Mouse (Mus musculus): ENCODE results near the gene Iqgap2. TPM values are rescaled to one million over a fixed set of nuclear protein-coding genes. Genes with fewer than 3 reads are reported as not detected.

Gene Iqgap2
- total RNA-seq, 2 experiments from 2014 or later, result 16.9 to 41.5 TPM

DNA sequence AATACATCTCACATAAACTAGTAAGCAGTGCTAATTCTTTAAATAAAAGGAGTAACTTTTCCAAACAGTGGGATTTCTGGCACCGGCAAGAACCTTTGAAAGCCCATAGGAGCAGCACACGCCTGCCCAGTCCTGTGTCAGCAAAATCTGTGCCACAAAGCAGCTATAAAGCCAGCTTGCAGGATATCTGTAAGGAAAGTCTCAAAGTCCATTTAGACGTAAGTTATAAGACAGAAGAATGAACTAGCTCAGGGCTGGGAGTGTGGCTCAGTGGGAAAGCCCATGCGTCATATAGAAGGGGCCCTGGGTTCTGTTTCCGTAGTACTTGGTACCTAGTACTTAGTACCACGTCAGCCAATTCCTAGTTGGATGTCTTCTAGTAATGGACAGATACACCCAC lies 58.2 kb downstream of the Iqgap2 start:
- no peak for ATAC-seq (replicated peaks; ENCODE audit: low FRiP score, poor library complexity, severe bottlenecking)

DNA sequence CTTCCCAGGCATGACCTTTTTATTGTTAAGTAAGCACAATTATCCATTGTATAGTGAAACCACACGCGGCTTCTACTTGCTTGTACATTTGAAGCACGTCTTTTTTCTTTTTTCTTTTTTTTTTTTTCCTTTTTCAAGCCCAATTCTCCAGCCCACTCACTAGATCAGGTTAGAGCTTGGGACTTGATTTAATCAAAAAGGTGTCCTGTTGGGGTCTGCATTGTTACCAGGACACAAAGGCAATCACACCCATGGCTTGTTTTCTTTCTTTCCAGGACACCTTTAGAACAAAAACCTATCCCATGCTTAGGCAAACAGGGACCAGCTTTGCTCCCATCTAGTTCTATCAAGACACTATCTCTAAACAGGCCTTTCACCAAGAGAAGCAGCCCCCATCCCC lies 59.0 kb downstream of the Iqgap2 start:
- ATAC-seq (replicated peaks; ENCODE audit: low FRiP score, poor library complexity, severe bottlenecking), result no peak

DNA sequence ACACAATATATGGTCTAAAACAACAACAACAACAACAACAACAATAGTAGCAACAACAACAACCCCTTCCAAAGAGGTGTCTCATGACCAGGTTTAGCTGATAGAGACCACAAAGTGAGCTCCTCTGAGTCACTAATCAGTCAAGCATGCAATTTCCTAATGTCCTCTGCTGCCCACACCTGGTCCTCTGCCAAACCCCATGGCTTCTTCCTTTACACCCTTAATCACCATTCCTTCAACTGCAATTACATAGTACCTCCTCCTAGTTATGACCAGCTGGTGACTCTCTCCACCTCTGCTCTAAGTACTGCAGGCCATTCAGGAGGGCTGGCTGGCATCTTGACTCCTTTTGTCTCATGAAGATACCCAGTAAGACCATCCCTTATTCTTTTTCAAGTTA lies 60.0 kb downstream of the Iqgap2 start:
- no peak for ATAC-seq (replicated peaks; ENCODE audit: low FRiP score, poor library complexity, severe bottlenecking)

DNA sequence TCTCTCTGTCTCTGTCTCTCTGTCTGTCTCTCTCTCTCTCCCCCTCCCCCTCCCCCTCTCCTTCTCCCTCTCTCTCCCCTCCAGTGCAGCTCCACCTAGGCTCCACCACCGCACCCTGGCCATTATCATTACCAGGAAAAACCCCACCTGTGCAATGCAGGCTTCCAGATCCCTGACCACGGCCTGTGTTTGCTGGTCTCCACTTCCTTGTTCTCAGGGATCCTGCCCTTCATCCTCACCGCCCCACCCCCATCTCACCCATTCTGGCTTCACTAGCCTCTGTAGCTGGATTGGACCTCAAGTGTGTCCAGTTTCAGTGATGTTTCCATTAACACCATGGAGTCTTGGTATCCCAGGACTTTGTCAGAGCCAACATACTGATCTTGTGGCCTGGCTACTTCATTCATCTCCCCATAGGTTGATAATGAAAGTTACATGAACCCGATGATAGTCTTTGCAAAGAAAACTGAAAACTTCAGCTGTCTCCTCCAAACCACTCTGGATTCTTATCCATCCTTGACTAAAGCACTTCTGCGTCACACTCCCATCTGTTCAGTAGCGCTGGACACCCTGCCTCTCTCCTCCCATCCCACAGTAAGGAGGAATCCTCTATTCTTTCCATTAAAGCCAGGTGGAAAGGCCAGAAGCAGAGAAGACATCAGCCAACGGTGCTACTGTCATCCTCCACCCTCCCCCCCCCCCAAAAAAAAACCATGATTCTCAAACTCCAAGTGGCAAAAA lies 62.1 kb downstream of the Iqgap2 start:
- ATAC-seq (replicated peaks; ENCODE audit: low FRiP score, poor library complexity, severe bottlenecking), result no peak

DNA sequence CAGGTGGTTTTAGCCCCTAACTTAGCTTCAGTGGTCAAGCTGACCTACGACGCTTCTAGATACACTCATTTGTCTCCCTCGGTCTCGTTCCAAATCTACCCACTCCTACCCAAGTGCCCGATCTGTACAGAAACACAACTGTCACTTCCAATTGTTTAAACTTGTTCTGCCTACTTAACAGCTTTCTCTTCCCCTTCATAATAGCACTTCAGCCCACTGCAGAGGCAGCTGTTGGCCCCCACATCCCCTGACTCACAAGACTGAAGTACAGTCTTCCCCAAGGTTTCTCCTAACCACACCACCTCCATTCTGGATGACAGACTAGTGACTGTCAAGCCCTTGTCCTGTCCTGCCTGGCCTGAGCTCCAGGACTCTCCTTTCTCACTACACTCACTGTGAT lies 63.1 kb downstream of the Iqgap2 start:
- no peak for ATAC-seq (replicated peaks; ENCODE audit: low FRiP score, poor library complexity, severe bottlenecking)

DNA sequence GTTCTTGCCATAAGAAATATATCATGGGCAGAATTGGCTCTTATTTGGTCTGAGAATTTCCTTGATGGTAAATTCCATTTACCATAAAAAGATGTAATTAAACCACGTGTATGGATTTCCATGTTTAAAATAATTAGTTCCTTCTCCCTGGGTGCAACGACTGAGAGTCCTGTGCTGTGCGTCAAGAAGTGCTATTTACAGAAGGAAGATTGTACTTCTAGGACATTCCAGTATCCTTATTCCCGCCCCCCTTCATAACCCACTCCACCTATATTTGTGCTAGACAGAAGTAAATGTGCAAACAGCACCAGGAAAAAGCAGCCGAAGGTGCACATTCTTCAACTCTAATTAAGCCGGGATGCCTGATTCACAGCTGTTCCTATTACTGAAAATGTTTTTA lies 65.5 kb downstream of the Iqgap2 start:
- no peak for ATAC-seq (replicated peaks; ENCODE audit: low FRiP score, poor library complexity, severe bottlenecking)

DNA sequence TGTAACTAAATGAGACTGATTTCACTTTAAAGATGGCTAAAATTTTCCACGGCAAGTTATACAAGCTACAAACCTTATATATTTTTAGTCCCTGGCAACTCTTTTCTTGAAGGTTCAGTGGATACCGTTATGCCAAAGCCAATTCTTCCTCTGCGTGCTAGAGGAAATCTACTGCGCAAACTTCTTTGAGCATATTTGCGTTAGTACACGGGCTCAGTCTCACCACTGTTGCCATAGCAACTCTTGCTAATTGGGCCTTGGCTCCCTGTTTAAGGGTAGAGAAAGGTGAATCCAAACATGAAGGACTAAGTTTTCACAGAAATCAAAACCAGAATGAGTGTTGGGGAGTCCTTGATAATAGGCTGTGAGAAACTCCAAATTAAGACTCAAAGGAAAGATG lies 68.8 kb downstream of the Iqgap2 start:
- ATAC-seq (replicated peaks; ENCODE audit: low FRiP score, poor library complexity, severe bottlenecking), result no peak

DNA sequence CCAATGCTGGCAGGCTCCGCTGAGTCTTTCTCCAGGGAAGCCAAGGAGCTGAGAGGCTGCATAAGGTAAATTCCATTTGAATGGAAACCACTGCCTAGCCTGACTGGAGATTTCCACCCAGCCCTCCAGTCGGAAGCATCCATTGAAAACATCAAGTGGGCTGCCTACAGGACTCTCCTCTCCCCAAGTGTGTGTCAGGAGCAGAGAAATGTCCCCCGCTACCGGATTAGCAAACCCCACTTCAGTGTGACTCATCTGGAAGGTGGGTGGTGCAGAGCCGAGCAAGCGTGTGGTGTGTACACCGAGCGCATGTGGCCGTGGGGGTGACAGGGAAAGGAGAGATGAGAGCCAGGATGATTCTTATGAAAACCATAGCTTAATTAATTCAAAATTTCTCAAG lies 71.7 kb downstream of the Iqgap2 start:
- ATAC-seq (replicated peaks; ENCODE audit: low FRiP score, poor library complexity, severe bottlenecking), result no peak

DNA sequence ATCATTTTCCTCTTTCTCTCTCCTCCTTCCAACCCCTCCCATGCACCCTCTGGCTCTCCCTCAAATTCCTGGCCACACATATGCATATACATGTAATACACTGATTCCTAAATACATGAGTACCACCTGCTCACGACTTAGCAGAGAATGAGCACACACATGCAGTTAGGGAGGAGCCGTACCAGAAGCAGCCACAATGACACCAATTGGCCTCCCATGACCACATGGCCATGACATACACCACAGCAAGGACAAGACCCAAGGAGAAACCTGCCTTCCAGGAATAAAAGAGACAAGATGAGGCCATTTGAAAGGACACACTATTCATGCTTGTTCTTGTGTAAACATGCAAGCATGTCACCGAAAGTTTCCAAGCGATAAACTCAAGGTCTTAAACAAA lies 72.8 kb downstream of the Iqgap2 start:
- ATAC-seq (replicated peaks; ENCODE audit: low FRiP score, poor library complexity, severe bottlenecking), result no peak

DNA sequence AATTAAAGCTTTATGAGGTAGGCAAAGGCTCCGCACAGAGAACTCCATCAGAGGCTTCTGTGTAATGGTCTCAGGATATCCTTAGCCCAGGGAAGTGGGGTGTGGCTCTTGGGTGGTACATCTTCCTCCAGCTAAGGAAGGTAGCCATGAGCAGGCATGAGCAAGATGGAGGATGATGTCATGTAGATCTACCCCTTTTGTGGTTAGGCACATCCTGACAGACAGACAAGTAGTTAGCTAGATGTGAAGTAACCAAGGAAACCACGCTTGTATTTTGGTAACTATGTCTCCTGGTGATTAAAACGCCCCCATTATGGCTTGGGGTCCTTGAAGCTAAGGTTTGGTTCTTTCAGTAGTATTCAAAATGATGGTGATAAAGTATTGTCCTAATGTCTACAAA lies 78.1 kb downstream of the Iqgap2 start:
- ATAC-seq (replicated peaks; ENCODE audit: low FRiP score, poor library complexity, severe bottlenecking), result no peak

DNA sequence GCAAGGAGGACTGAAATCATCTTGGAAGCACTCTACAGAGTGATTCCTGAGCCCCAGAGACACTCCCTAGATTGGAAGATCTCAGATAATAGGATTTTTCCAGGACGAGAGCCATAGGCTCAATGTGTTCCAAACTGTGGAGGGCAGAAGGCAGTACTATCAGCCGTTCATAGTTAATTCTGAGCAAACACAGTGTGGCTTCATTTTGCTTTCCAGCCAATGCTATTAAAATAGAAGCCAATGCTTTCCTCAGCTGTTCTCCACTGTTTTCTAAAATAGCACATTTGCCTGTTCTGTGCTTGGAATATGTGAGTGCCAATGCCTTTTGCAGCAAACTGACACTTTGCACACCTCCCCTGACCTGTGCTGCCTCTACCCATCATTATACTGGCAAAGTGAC lies 80.9 kb downstream of the Iqgap2 start:
- ATAC-seq (replicated peaks; ENCODE audit: low FRiP score, poor library complexity, severe bottlenecking), result no peak

DNA sequence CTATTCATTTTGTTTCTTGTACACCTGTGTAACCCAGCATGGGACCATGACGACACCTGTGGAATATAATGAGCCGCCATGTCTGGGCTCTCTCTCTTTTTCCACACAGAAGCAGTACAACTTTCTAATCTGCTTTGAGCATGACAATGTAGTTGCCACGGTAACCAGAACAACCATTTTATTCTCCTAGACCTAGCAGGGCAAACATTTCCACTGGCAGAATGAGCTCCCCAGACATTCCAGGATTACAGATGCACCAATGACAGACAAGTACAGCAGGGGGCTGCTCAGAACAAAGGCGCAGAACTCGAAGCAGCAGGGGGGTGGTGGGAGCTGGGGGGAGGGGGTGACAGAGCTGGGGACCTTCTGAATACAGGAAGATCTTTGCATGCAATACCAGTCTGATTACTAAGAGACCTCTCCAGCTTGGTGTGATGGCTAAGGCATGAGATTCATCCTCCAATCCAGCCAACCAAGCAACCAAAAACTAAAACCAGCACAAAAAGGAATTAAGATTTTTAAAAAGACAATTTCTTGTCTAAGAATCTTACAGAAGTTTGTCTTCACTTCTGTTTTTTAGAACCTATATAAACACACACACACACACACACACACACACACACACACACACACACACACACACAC lies 84.5 kb downstream of the Iqgap2 start:
- ATAC-seq (replicated peaks; ENCODE audit: low FRiP score, poor library complexity, severe bottlenecking), result no peak

DNA sequence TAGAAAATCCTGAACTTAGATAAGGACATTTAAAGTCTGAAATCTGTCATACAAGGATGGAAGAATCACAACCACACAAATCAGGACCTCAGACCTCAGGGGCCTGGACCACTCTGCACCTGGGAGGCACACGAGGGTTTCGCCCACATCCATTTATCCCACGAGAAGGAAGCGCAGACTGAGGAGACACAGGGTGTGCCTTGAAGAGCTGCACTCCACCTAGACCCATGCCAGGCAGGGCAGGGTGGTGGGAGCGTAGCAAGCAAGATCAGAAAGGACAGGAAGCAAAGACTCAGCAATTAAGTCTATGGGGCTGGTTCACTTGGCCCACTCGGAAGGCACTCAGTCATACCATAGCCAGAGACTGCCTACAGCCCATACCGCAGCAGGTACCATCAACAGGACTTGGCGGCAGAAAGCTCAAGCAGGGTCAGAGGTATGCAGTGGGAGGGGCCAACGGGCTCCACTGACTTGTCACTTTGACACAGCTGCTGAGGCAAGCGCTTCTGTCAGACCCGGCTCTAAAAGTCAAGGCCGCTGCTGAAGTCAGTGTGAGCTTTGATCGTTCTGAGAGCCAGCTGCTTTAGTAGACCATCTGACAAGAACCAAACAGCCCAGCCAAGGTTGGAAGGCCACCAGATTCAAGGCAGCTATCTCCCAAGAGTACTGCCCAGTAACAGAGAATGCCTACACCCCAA lies 86.1 kb downstream of the Iqgap2 start:
- peak; percentile 53; the same call in 1 of the 2 replicates for ATAC-seq (replicated peaks; ENCODE audit: low FRiP score, poor library complexity, severe bottlenecking)

DNA sequence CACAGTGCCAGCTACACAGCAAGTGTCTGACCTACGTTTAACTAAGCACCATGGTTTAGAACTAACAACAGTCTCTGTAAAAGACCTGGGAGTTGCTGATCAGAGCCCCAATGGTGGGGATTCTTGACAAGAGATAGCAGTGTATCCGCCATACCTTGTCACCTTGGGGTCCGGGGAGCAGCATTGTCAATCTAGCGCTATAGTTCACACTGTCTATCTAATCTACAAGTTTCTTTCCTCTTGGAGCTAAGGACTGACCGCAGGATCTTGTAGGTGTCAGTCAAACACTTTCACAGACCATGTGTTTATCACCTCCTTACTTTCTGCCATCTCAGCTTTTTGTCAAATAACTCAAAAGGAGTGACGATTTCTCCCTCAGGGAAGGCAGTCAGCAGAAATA lies 87.6 kb downstream of the Iqgap2 start:
- no peak for ATAC-seq (replicated peaks; ENCODE audit: low FRiP score, poor library complexity, severe bottlenecking)

DNA sequence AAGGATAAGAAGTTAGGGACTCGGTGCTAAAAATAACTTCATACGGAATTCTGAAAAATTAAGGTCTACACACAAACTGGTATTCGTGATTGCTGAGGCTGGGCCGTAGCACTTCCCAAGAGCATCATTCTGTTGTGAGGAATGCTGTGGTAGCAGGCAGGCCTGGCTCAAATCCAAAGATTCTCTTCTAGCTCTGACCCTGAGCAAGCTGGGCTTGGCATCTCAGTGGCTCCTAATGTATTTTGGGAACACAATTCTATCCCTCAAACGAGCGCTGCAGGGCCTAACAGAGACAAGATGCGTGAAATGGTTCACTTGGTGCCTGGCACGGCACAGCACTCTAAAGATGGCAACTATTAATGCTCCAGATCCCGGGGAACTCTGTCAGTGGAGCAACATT lies 90.8 kb downstream of the Iqgap2 start:
- no peak for ATAC-seq (replicated peaks; ENCODE audit: low FRiP score, poor library complexity, severe bottlenecking)

DNA sequence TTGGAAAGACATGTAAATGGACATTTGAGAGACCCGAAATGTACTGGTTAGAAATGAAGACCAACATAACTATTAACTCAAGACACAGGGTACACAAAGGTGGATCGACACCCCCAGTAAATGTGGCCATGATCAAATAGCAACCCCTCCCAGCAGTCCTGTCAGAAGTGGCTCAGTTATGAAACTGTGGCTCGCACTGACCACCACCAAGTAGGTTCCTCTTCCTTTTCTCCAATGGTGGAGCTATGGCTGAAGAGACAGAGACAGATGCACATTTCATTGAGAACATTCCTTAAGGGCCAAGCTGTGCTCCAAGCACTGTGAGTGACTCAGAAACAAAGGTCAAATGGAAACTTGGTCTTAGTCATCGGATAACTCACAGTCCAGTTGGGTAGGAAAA lies 92.4 kb downstream of the Iqgap2 start:
- ATAC-seq (replicated peaks; ENCODE audit: low FRiP score, poor library complexity, severe bottlenecking), result no peak

DNA sequence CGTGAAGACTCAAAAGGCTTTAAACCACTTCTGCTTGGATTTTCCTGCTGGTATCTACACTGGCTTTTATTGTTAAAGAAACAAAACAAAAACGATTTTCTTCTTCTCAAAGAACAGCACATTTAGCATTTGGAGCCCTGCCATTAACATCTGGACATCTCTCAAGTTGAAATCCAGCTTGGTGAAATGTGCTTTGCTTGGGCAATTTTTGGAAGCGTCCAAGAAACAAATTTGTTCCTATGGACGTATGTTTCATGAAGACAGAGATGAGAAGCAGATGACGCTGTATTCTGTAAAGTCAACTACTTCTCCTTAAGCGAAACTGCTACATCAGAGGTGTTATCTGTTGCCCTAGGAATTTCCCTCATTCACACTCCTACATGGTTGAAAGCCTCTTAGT lies 93.0 kb downstream of the Iqgap2 start:
- no peak for ATAC-seq (replicated peaks; ENCODE audit: low FRiP score, poor library complexity, severe bottlenecking)

DNA sequence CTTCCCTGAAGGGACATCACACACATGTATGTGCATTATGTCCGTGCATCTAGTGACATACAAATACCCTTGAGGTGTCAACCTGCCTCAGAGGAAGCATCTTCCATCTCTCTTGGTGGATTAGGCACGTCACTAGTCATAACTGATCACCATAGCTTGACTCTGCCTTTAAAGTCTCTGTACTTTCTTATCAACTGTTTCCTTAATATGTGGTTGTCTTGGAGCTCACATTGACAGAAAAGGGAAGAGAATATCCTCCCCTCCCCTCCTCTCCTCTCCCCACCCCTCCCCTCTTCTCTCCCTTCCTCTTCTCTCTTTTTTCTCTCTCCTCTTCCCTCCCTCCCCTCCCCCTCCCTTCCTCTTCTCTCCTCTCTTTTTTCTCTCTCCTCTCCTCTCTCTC lies 94.2 kb downstream of the Iqgap2 start:
- no peak for ATAC-seq (replicated peaks; ENCODE audit: low FRiP score, poor library complexity, severe bottlenecking)

DNA sequence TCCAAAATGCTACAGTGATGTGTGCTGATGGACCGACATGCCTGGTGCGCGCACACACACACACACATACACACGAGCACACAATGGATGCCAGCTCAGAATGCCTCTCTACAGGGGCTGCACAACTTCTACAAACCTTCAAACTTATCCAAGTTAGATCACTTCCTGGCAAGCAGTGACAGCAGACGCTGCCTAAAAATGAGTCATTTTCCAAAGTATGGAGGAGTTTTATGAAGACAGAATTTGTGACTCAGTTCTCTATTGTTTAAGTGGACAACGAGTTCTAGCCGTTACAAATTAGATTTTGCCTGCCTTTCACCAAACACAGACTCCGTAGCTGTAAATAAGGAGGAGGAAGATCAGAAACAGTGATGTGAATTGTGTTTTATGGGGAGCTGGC lies 97.4 kb downstream of the Iqgap2 start:
- no peak for ATAC-seq (replicated peaks; ENCODE audit: low FRiP score, poor library complexity, severe bottlenecking)

DNA sequence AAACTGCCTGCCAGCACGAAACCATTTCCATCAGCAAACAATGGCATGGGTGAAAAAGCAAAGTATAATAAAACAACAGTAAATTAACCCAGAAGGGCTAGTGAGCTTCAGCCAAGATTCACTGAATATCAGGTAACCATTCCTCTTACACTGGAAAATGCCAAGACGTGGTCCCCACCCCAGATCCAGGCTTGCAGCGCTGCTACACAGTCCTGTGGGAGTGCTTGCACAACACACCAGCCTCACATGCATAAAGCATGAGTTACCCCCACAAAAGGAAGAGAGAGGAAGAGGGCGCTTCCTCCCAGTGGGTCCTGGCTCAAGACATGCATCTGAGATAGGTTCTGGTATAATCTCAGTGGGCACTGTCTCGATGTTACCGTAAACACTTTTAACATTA lies 100.8 kb downstream of the Iqgap2 start:
- no peak for ATAC-seq (replicated peaks; ENCODE audit: low FRiP score, poor library complexity, severe bottlenecking)

DNA sequence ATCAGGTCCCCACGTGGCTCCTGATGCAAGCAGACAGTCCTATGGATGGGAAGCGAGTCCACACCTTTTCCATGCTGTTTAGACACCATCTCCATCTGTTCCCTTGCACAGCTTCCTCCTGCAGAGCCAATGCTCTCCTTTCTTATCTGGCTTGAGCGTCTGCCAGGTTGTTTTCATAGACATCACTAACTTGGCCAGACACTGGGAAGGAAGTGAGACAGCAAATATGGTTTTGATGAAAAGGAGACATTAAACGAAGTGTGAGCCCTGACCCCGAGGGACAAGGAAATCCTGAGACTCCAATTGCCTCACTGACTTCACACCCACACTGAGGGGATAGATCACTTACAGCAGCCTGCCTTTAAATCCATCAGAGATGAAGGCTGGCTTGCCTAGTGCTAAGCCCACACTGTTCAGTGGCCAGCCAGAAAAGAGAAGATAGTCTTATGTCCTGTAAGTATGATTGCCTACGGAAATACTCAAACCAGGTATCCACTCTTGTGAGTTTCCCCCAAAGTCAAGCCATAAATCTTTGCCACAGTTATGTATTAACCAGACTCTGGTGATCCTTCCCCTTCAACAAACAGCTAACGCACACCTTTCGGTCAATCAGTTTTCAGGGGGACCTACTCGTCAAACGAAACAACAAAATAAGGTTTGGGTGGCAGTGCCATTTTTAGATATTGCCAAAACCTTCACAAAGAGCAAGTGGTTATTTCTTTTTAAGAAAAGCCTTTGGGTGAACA lies 102.9 kb downstream of the Iqgap2 start:
- no peak for ATAC-seq (replicated peaks; ENCODE audit: low FRiP score, poor library complexity, severe bottlenecking)

All from erythroblast, adult 5-6 weeks (primary cell).